Mouse (Mus musculus): Measurements from ENCODE around the gene Npy4r.

DNA sequence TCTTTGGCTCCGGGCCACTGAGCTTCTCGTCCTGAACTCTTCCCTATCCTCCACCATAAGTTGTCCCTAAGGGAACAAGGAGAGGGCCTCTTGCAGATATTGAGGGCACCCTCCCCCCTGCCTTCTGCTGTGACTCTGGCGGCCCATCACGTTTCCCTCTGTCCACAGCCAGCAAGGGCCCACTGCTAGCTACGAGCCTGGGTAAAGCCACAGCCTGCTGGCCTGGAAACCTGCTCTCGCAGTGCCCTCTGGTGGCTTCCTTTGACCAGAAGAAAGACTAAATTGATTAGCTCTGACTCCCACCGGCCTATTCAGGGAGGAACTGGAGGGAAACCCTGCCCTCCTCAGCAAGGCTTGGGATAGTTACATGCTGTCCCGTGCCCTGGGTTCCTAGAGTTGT, 47.4 kb downstream of the Npy4r start:
- TF ChIP-seq TAL1 (conservative IDR thresholded peaks at IDR 0.05; ENCODE audit: low read depth, low read length), result no peak
- no peak for TF ChIP-seq CTCF (IDR thresholded peaks at IDR 0.05; ENCODE audit: low read depth, low read length)
- no peak for TF ChIP-seq POLR2AphosphoS5 (IDR thresholded peaks at IDR 0.05; ENCODE audit: insufficient replicate concordance, low read depth, low read length)
- TF ChIP-seq GATA1 (IDR thresholded peaks at IDR 0.05; ENCODE audit: borderline replicate concordance, low read length), result no peak
